In genomic region chr16:30827901-30828608, GRCm38 (mm10) we compare ENCODE assay signal across 9 mouse cellular contexts.
DNase-seq lines count a peak whose midpoint lies in the region; ATAC-seq and TF ChIP-seq lines count a peak whose summit lies in the region.
"Had no signal": no experiment of that assay in that cellular context is flagged by ENCODE, and none has a peak within 500 bp of the region (broad histone marks: within the 10 kb centered on the region; RNA-seq: fewer than 3 reads in every experiment).

No protein-coding gene starts in this region.

- WGBS in liver, adult 2 months: 16% methylated on average over 9 of the region's 9 CpGs
- 67% methylated on average over 9 of the region's 9 CpGs for WGBS in stomach, embryonic 15.5 days
- WGBS in forebrain, postnatal 0 days: 75% methylated on average over 9 of the region's 9 CpGs

- DNase-seq in liver, adult 2 months (ENCODE audit: extremely low read depth, low read depth, low spot score): peak; percentile 95
- DNase-seq in liver: no peak
- peak; percentile 93 for DNase-seq in gonadal fat pad, adult 2 months (ENCODE audit: low read depth)
- peak; percentile 69 for DNase-seq in kidney, postnatal 10 days
- no peak for DNase-seq in right cerebral cortex, postnatal 4 days
- DNase-seq in layer of hippocampus, postnatal 10 days (ENCODE audit: low spot score in 2 of 2): no peak
- DNase-seq in forebrain, postnatal 0 days: no peak

- H3K4me2 ChIP-seq in stomach, embryonic 15.5 days: no peak overlapping the region
- H3K4me2 ChIP-seq in forebrain, postnatal 0 days (ENCODE audit: low read depth): no peak overlapping the region

- no peaks in the 10 kb centered on the region for H3K36me3 ChIP-seq in liver, adult 2 months (ENCODE audit: control insufficient read depth, insufficient read depth, low read length)
- H3K36me3 ChIP-seq in stomach, embryonic 15.5 days: no peaks in the 10 kb centered on the region
- no peaks in the 10 kb centered on the region for H3K36me3 ChIP-seq in forebrain, postnatal 0 days (ENCODE audit: insufficient read depth)

- H3K27me3 ChIP-seq in liver, adult 2 months (ENCODE audit: control insufficient read depth, insufficient read depth, low read length): no peaks in the 10 kb centered on the region
- no peaks in the 10 kb centered on the region for H3K27me3 ChIP-seq in stomach, embryonic 15.5 days (replicated peaks)
- no peaks in the 10 kb centered on the region for H3K27me3 ChIP-seq in forebrain, postnatal 0 days (ENCODE audit: insufficient read depth, low read length)

- H3K4me3 ChIP-seq in liver, adult 2 months (ENCODE audit: insufficient read depth, low read depth, low read length): no peak overlapping the region
- no peak overlapping the region for H3K4me3 ChIP-seq in stomach, embryonic 15.5 days (replicated peaks)
- H3K4me3 ChIP-seq in forebrain, postnatal 0 days (ENCODE audit: low read depth, low read length): no peak overlapping the region

- no peaks in the 10 kb centered on the region for H3K79me2 ChIP-seq in liver, adult 2 months (ENCODE audit: control insufficient read depth, insufficient read depth, low read length)

- TF ChIP-seq POLR2A in liver, adult 2 months (IDR thresholded peaks at IDR 0.05; ENCODE audit: extremely low read depth, insufficient read depth, low read length): no peak

- H3K4me1 ChIP-seq in liver, adult 2 months (ENCODE audit: control insufficient read depth, insufficient read depth, low read length): peaks cover 9% of the 10 kb centered on the region
- 0 out of 2 replicates have a peak, but pooled peaks cover 3% of the 10 kb centered on the region for H3K4me1 ChIP-seq in stomach, embryonic 15.5 days
- H3K4me1 ChIP-seq in forebrain, postnatal 0 days (ENCODE audit: insufficient read depth): no peaks in the 10 kb centered on the region; the same call in 1 of the 2 replicates

- ATAC-seq in stomach, embryonic 15.5 days (ENCODE audit: insufficient read depth, low FRiP score, low read depth): 0 out of 2 replicates have a peak, but pooled peaks have one; percentile 9
- no peak for ATAC-seq in forebrain, postnatal 0 days
- ATAC-seq: forebrain, embryonic 14.5 days had no signal

- TF ChIP-seq CTCF in liver, adult 2 months (IDR thresholded peaks at IDR 0.05; ENCODE audit: low read depth, low read length): 0 out of 2 replicates have a peak, but pooled peaks have one; percentile 15
- TF ChIP-seq CTCF in forebrain, postnatal 0 days (IDR thresholded peaks at IDR 0.05; ENCODE audit: low read depth): no peak

- H3K27ac ChIP-seq in liver, adult 2 months (replicated peaks; ENCODE audit: insufficient read depth, low read depth, low read length): 0 out of 2 replicates have a peak overlapping the region, but pooled peaks have one; percentile 3
- H3K27ac ChIP-seq in stomach, embryonic 15.5 days: no peak overlapping the region
- H3K27ac ChIP-seq in forebrain, postnatal 0 days (ENCODE audit: low read depth, low read length): no peak overlapping the region

- H3K9ac ChIP-seq in liver, adult 2 months (ENCODE audit: low read depth, low read length): no peak overlapping the region
- no peak overlapping the region for H3K9ac ChIP-seq in stomach, embryonic 15.5 days
- H3K9ac ChIP-seq in forebrain, postnatal 0 days: no peak overlapping the region

- H3K9me3 ChIP-seq in stomach, embryonic 15.5 days: no peaks in the 10 kb centered on the region
- peaks cover 5% of the 10 kb centered on the region; the same call in 1 of the 2 replicates for H3K9me3 ChIP-seq in forebrain, postnatal 0 days (ENCODE audit: low read length)

Comparison
In these comparisons a context has a peak if more than half of its experiments do, and no peak if none do; other contexts are left out.
1. DNase-seq: peak in liver, adult 2 months (single experiment), gonadal fat pad, adult 2 months (single experiment) and kidney, postnatal 10 days (single experiment); none in liver (single experiment), right cerebral cortex, postnatal 4 days (single experiment), layer of hippocampus, postnatal 10 days (0 of 2) and forebrain, postnatal 0 days (single experiment).